Mouse (Mus musculus) retina, postnatal 7 days (tissue): ENCODE results near the gene Alkbh3.

Experiments
- DNase-seq: peaks from one replicate; pipeline ENCODE4 v3.0.0-alpha.2; 2012; ENCODE audit warnings: low read depth, low spot score

Gene Alkbh3

DNA sequence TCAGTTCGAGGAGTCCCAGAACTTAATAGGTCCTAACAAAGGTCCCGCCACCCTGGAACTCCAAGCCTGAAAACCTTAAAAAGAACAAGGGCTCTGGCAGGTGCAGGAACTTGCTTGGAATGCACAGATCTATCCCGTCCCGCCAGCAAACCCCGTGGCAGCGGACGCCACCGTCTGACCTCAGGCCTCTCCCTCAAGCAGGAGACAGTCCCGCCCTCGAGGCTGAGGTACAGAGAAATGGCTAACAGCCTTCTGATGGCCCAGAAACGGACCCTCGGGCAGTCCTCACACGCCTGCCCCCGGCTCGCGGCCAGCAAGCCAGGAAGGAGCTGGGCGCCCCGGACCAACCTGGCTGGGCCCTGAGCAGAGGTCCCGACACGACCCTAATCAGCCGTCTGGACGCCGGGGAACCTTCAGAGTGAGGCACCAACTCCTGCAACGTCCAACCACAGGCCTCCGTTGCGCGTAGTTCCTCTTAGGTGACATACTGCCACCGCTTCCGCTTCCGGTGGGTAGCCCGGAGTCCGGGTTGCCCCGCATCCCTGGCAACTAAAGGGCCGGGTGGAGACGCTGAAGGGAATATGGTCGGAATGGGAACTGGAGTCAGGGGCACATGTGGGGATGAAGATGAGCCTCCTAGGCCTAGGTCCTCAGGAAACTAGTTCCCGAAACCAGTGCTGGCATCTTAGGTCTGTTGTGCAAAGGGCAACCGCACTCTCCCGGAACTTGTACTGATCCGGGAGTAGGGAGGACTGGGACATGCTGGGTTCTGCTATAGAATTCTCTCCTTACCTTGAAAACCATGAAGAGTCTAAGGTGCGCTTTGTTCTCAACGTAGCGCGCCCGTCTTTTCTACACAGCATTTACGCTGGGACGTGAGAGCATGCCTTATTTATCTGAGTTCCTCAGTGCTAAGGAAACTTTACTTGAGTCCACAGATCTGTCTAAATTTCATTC is at the start of gene Alkbh3:
TSS of gene Alkbh3 (minus strand) at position 473 of the 957 bp plus-strand sequence.
- DNase-seq, result peak; percentile 90

DNA sequence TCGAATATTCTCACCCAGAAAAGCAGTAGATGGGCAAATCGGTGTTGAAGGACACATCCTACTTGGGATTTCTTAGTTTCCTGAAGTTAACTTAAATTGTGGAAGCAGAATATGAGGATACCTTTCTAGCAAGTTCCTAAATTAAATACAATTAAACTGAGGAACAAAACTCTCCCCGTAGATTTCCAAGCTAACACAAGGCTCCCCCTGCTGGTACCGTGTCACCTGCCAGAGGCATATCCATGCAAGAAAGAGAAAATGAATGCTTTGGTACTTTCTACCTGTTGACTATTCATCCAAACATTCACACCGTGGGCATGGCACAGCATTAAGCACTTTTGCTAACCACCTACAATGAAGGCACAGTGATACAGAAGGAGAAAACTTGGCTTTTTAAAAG is 48.9 kb upstream of the Alkbh3 start:
- DNase-seq, result no peak

DNA sequence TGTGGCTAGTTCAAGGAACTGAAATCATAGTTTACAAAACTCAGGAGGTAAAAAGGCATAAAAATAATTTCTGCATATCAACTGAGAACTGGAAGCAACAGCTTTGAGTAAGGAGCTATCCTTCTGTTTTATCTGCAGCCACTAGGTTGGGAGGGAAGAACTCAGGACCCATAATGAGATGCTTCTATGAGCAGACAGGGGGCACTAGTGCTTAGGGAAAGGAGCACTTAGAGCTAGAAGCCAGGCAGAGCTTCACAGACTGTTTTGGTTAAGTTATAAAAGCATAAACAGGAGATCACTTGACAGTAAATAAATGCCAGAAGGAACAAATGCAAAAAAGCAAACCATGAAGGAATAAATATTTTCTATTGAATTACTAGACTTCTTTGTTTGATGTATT is 44.2 kb upstream of the Alkbh3 start:
- peak; percentile 50 for DNase-seq

DNA sequence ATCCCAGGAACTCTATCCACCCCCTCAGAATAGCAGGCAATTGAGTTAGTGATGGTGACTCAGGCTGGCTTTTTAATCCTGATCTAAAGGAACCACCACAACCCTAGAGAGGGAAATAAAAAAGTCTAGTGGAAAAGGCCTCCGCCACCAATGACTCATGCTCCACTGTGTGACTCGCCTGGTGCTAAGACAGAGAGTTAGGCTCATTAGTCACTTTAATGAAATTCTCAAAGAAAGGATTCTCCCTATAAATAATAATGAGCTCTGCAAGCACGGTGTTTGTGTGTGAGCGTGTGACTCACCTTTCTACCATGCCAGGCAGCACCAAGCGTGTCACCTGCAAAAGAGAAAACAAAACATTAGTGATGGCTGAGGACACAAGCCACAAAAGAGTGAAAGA is 41.3 kb upstream of the Alkbh3 start:
- DNase-seq, result no peak

DNA sequence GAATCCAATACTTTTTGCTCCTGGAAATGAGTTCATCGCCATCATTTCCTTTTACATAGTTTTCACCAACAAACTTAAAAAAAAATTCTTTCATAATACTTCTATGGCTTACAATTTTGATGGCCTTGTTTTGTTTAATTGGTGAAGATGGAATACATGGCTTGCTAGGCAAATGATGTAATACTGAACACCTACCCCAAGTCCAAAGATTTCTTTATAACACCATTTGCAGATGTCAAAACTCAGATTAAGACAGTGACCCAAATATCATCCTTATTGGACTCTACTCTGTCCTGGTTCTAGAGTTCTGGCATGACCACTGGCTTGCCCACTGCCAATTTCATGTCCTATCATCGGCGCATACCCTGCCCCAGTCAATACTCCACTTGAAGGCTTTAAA is 40.3 kb upstream of the Alkbh3 start:
- DNase-seq, result no peak

DNA sequence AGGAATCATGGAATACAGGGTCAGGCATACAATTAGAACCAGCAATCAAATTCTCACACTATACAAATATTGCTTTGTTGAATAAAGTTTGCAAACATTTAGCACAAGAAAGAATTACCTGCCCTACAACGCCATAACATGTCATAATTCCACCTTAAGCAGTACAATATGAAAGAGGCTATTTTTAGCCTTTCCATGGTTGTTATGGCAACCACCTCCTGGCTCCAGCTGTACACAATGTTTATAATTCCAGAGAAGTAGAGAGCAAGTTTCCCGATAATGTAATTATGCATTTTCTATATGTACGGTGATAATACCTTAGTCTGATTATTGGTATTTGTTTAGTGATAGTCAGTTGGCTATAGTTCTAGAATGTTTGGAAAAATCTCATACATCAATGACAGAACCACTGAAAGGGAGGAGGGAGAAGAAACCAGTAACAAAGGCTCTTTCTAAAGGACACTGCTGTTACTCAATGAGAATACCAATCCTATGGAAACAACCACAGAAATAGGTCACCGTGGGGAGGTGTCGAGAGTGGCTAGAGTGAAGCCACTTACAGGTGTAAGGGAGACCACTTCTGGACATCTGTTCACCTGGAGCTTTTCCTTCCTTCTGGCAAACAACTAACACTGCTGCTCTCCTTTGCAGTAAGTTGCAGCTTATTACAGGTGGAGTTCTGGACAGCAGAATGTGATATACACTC is 39.0 kb upstream of the Alkbh3 start:
- no peak for DNase-seq

DNA sequence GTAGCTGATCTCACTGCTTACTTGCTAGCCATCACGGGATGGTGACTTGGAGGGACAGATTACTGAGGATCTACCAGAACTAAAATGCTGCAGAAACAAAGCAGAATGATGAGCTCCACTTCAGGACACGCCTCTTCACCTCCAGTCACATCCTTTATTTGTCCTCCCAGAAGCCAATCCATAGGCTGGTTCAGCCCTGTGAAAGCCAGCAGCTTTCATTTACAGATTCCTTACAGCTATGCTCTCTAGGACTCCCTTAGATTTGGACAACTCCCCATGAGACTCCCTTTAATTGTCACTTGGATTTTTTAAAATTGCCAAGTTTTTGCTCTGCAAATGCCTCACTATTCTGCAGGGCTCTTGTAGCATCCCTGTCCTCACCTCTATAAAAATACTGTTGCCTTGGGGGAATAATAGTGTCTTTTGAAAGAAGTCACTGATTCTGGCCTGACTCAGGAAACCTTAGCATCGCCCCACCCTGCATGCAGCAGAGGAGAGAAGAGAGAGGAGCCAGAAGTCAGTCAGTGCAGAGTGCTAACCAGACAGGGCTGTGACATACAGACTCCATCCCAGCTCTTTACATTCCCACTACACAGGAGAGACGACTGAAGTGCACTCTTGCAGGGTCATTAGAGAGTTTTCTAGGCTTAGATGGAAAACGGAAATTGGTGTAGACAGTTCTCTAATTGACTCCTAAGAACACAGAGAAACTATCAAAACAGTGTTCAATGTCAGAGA is 38.3 kb upstream of the Alkbh3 start:
- DNase-seq, result no peak

DNA sequence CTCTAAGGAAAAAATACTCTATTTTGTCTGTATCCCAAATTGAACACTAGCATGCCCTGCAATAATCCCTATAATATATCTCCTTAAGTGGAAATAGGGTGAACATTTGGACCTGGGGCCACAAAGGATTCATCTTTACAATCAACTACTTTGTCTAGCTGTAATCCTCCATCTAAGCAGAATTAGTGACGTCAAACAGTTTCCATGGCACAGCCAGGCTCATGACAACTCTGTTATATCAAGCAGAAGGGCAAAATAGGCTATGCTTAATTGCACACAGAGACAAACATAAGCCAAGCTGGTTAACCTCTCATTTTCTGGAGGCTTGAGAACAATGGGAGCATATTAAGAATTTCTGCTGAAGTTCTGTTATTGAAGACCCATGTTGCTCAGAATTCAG is 37.7 kb upstream of the Alkbh3 start:
- DNase-seq, result peak; percentile 54

DNA sequence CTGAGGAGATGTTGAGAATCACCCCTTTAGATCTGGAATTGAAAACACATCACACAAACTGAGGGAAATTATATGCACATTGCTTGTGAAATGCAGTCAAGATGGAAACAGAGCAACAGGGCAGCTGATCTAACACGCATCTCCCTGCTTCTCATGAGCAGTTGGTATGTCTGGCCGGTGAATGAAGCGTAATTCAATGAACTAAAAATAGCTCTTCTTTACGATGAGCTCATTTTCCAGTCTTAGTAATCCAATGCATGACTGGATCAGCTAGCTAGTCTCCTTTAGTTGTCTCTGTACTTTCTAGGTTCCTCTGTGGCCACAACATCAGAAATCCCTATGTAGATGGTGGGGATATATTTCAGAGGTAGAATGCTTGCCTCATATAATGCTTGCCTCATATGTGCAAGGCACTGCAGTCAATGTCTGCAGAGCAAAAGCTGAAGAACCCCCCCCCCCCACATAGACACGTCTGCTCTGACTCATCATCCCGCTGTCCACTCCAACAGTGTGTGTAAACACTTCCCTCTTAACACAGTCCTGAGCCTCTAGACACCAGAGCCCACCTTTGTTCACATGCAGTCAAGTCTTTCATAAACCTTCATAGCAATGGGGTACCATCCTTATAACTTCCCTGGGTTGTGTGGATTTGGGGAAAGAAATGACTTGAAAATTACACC is 34.9 kb upstream of the Alkbh3 start:
- peak; percentile 57 for DNase-seq

DNA sequence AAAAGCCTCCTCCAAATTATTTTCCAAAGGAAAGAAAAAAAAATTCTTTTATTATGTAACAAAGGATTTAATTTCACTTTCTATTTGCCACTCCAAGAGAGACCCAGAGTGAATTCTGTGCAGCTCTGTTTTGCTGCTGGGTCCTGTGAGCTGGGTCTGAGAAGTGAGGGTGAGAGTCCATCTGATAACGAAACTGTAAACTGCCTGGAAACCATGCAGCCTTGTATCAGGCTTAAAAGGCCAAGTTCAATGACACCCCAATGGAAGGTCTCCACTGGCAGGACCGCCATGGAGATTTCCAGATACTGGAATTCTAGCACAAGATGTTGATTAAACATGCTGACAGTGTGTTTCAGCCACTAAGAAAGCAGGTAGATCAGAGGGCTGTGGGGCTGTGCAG is 33.6 kb upstream of the Alkbh3 start:
- DNase-seq, result no peak

DNA sequence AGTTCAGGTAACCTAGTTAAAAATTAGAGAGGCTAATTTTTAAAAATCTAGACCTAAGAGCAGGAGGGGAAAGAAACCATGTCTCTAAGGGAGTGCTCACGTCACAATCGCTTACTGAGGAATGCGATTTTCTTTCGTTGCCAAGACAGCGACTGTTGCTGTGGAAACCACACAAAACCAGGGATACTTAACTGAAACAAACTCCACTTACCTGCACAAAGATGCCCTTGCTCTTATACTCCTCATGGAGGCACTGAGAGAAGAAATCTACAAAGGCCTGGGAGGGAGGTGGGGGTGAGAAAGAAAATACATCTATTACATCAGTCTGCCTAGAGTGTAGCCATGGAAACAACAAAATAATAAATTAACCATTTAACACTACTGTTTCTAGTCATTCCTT is 33.1 kb upstream of the Alkbh3 start:
- no peak for DNase-seq

DNA sequence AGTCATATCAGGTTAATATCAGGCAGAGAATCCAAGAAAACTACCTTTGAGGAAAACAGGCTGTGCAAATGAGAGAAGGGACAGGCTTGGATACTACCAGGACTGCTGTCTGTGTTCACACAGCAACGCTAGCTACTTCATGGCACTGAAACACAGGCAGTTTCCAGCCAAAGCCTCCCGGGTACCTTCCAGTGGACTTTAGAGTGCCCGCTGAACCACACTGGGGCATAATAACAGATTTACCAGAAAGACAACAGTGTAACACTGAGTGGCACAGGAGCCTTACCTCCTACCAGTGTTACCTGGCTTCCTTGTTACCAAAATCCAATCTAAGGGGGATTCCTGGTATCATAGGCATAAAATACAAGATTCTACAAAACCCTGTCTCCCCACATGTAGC is 31.9 kb upstream of the Alkbh3 start:
- no peak for DNase-seq

DNA sequence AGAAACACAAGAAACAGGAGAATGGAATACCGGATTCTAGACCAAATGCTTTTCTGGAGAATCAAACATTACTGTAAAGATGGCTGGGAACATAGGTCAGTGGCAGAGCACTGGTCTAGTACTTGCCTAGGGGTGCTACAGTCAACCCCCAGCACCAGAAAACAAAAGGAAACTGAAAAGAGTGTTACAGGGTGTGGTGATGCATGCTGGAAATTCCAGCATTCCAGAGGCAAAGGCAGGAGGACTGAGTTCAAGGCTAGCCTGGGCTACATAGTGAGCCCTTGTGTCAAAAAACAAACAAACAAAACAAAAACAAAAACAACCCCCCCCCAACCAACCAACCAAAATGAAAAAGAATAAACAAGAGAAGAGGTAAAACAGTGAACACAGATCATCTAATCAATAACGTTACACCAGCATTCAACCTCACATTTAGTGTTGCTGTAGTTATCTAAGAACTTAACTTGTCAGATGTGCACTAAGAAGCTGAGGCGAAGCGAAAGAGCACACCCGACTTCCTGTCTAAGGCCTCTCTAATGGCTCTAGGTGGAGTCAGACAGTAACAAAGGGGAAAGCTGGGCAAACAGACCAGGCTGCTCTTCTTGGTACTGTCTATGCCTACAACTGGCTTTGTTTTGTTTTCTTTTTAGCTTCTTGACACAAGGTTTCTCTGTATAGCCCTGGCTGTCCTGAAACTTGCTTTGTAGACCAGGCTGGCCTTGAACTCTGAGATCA is 30.0 kb upstream of the Alkbh3 start:
- DNase-seq, result no peak

DNA sequence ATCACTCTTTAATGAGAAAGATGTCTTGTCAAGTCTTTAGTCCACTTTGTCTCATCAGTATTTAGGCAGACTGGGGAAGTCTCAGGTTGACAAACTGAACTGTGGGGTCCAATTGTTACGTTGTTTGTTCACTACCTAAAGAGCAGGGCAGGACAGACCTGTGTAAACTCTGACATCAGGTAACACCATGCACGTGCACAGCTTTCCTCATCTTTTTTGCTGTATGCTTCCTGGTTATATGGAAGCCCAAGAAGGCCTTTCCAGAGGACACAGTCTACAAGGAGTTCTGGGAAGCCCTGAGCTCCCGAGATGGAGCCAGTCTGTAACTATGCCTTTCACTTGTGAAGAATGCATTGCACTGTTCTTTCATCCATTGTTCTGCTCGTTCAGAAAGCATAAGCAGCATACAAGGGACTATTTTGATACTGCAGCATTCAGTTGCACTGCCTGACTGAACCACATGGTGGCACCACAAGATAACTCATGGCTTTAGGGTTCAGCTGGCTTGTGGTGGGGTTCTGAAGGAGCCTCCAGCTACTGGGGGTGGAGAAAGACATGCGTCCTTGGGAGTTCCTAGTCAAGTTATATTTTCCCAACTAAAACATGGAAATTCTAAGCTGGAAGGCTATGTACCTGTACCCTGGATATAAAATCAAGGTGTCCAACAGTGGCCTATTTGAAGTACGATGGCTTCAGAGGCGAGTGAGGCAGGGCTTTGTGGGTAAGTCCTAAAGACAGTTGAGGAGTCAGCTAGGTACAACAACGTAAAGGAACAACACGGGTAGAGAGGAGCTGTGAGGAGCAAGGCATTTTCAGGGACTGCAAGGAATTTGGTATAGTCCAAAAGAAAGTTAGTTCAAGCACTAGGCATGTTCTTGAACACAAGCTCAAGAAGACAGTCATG is 25.1 kb upstream of the Alkbh3 start:
- DNase-seq, result peak; percentile 71

DNA sequence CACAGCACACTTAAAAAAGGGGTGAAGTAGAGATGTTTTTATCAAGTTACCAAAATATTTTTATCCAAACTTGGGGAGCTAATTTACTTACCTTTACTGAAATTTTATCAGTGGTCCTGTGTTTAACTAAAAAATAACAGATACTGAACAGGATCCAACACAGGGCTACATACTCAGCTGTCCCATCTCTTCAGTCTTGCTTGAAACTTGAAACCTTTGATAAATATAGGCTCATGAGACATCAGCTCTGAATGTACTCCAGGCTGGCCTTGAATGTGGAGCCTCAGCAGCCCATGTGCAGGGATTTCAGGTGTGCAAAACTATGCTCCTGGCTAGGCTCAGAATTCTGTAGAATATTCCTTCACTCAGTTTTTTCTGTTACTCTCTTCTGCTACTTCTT is 20.0 kb upstream of the Alkbh3 start:
- DNase-seq, result no peak

DNA sequence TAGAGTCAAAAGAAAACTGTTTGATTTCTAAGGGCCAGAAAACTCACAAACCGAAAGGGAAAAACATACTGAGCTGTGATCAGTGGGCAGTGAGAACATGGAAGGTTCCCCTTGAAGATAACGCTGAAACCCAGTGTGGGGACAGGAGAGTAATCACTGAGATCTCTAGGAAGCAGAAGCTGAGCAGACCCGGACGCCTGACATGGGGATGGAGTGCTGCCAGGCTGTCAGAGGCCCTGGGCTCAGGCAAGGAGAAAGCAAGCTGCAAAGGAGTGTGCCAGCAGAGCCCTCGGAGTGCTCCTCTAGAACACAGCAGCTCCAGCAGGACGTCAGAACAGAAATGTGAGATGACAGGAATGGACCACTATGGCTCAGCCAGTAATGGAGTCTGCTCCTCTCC is 14.0 kb upstream of the Alkbh3 start:
- no peak for DNase-seq

DNA sequence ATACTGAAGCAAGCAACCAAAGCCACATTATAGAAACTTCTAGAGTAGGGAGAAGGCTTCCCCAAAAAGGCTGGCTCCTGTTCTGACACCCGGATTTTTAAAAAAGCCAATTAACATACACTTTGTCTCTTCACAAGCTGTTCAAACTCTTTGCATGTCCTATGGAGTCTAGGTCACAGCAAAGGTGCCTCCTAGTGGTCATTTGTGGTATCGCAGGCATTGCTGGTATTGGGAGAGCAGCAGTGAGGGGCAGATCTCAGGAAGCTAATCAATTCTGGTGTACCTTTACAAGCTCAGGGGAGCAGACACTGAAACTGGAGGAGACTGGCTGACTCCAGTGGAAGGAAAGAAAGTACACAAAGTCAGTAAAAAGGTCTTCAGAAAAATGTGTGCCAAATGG is 8.3 kb downstream of the Alkbh3 start:
- peak; percentile 78 for DNase-seq

DNA sequence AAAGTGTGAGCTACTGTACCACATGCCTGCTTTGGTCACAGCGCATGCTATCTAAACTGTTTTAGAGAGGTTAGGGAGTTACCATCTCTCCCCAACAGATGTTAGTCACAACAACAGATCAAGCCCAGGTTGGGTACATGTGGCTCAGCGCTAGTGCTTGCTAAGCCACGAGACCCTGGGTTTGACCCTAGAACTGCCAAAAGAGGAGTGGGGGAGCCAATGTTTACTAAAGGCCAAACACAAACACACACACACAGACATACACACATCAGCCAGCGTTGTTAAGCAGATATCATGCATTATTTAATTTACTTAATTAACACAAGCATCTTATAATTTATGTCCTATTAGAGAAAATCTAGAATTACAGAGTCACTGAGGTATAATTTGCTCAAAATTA is 8.7 kb downstream of the Alkbh3 start:
- DNase-seq, result no peak

DNA sequence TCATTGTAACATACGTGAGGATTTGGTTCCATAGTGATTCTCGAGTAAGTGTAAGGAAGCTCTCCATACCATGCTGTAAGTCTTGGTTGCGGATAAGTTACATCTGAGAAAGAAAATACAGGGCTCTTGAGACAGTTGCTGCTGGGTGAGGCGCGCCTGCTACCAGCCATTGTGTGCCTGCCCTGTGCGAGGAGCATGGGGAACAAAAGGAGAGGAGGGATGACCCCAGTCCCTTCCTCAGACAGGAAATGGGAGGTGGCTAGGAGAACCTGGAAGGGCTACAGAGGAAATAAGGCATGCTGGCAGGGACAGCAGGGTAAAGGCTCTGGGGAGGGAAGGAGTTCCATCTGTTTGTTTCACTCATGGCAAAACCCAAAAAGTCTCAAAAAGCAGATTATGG is 9.2 kb downstream of the Alkbh3 start:
- no peak for DNase-seq

DNA sequence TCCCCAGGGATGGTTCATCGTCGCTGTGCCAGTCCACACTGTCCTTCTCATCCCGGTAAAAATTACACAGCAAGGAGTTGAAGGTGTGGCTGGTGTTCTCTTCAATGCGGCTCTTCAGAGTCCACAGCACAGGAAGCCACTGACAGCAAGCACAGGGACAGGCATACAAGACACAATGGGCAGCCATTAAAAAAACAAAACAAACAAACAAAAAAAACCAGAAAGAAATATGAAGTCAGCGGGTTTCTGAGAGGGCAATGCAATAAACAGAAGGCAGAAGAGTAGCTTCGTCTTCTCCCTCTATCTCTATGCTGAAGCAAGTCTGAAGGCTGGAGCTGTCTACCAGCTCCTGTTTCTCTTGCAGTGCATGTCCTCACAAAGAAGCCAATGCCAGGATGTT is 14.4 kb downstream of the Alkbh3 start, which contains the start of gene Gm27027:
TSS of gene Gm27027 (minus strand) at position 101 of the 400 bp plus-strand sequence.
- no peak for DNase-seq
